Mouse (Mus musculus) embryonic fibroblast, embryonic 13.5 days (primary cell): Measurements from ENCODE around the gene Ptprcap.

Source experiments
- CTCF ChIP-seq: IDR thresholded peaks from 2 replicates; pipeline ENCODE4 v1.5.1; 2011; ENCODE audit warnings: mild to moderate bottlenecking, control low read depth, low read length, moderate library complexity, borderline replicate concordance; ENCODE audit not compliant: insufficient read depth
- POLR2A ChIP-seq: IDR thresholded peaks from 2 replicates; pipeline ENCODE4 v1.6.1; 2011; ENCODE audit warnings: low read depth, mild to moderate bottlenecking, control low read depth, low read length, moderate library complexity

- TF ChIP-seq CTCF: no peak
- peak; percentile 66 for TF ChIP-seq POLR2A
Observed at GRCm38 (mm10) chr19:4175368-4175947, 22.1 kb downstream of the Ptprcap start, which contains the start of gene Carns1.
